Mouse (Mus musculus) CH12.LX (cell line): ENCODE results near the gene Ccdc120. TPM values are rescaled to one million over a fixed set of nuclear protein-coding genes. Genes with fewer than 3 reads are reported as not detected.
A peak's percentile ranks its signal among the peaks of the same experiment; 100 is the strongest.

Experiments used
- DNase-seq: peaks from one replicate; pipeline ENCODE4 v3.0.0-alpha.2; 2013; ENCODE audit errors: extremely low read depth
- H3K27ac ChIP-seq: 2 replicates; pipeline ENCODE4 v1.5.1; 2012; ENCODE audit warnings: low read depth, mild to moderate bottlenecking, control low read depth, moderate library complexity; ENCODE audit not compliant: insufficient read depth
- H3K27me3 ChIP-seq: replicated peaks from 2 replicates; pipeline ENCODE3; 2012; ENCODE audit warnings: inconsistent platforms
- H3K36me3 ChIP-seq, 2 experiments: replicated peaks in 1 of 2; 2 replicates each; pipeline versions ENCODE3 to v1.6.1; 2012; ENCODE audit warnings: inconsistent platforms in 1 of 2, low read length in 1 of 2, mild to moderate bottlenecking in 1 of 2, mixed read lengths in 1 of 2, moderate library complexity in 1 of 2; ENCODE audit not compliant: control insufficient read depth in 1 of 2, insufficient read depth in 1 of 2
- H3K4me1 ChIP-seq, 2 experiments: 2 replicates each; pipeline ENCODE4 v1.6.1; 2012; ENCODE audit warnings: inconsistent platforms in 1 of 2, moderate library complexity in 1 of 2; ENCODE audit not compliant: insufficient read depth in 2 of 2, control insufficient read depth in 1 of 2
- H3K4me2 ChIP-seq: 2 replicates; pipeline ENCODE4 v1.6.1; 2012; ENCODE audit warnings: low read depth, mild to moderate bottlenecking, control low read depth; ENCODE audit not compliant: poor library complexity, insufficient read depth, severe bottlenecking
- H3K4me3 ChIP-seq, 3 experiments: fragments of 150-350 bp in 1 of 3; sonication (generic) in 1 of 3; replicated peaks in 1 of 3; 2 replicates each; pipeline versions ENCODE3 to v1.5.1; 2011 to 2012; ENCODE audit warnings: low read depth in 2 of 3, low read length in 2 of 3, mild to moderate bottlenecking in 2 of 3, moderate library complexity in 2 of 3, control low read depth in 1 of 3, improper control_type of control experiment in 1 of 3, inconsistent platforms in 1 of 3, mixed read lengths in 1 of 3; ENCODE audit not compliant: poor library complexity in 1 of 3
- H3K79me2 ChIP-seq: replicated peaks from 2 replicates; pipeline ENCODE4 v1.6.1; 2012; ENCODE audit warnings: mild to moderate bottlenecking, moderate library complexity; ENCODE audit not compliant: control insufficient read depth, poor library complexity, insufficient read depth, severe bottlenecking; ENCODE audit errors: extremely low read depth
- H3K9ac ChIP-seq: 2 replicates; pipeline ENCODE4 v1.6.1; 2012; ENCODE audit warnings: low read depth, mild to moderate bottlenecking, control low read depth, moderate library complexity; ENCODE audit not compliant: insufficient read depth
- H3K9me3 ChIP-seq: replicated peaks from 2 replicates; pipeline ENCODE3; 2012; ENCODE audit warnings: low read length, inconsistent platforms, mixed read lengths
- BHLHE40 ChIP-seq: IDR thresholded peaks from 2 replicates; pipeline ENCODE4 v1.6.1; 2011; ENCODE audit warnings: mild to moderate bottlenecking, low read depth, low read length, improper control_type of control experiment
- CHD1 ChIP-seq: IDR thresholded peaks from 2 replicates; pipeline ENCODE4 v1.6.1; 2012; ENCODE audit warnings: low read depth, low read length, improper control_type of control experiment, inconsistent platforms
- CHD2 ChIP-seq: IDR thresholded peaks from 2 replicates; pipeline ENCODE4 v1.6.1; 2011; ENCODE audit warnings: low read length, improper control_type of control experiment
- CTCF ChIP-seq, 2 experiments: IDR thresholded peaks in 1 of 2; conservative IDR thresholded peaks in 1 of 2; 2 replicates each; pipeline ENCODE4 v1.5.1; 2011 to 2012; ENCODE audit warnings: low read depth in 2 of 2, low read length in 2 of 2, improper control_type of control experiment in 1 of 2, inconsistent platforms in 1 of 2, mild to moderate bottlenecking in 1 of 2, moderate library complexity in 1 of 2
- E2F4 ChIP-seq: IDR thresholded peaks from 2 replicates; pipeline ENCODE4 v1.6.1; 2011; ENCODE audit warnings: low read depth, low read length, improper control_type of control experiment; ENCODE audit not compliant: insufficient replicate concordance
- ELF1 ChIP-seq: IDR thresholded peaks from 2 replicates; pipeline ENCODE4 v1.6.1; 2014; ENCODE audit warnings: low read depth, mild to moderate bottlenecking, inconsistent platforms, low read length, improper control_type of control experiment
- EP300 ChIP-seq: IDR thresholded peaks from 2 replicates; pipeline ENCODE4 v1.6.1; 2011; ENCODE audit warnings: low read length, improper control_type of control experiment
- ETS1 ChIP-seq: conservative IDR thresholded peaks from 2 replicates; pipeline ENCODE4 v1.6.1; 2012; ENCODE audit warnings: low read depth, mild to moderate bottlenecking, inconsistent platforms, low read length, improper control_type of control experiment, moderate library complexity
- GABPA ChIP-seq: IDR thresholded peaks from 2 replicates; pipeline ENCODE4 v1.6.1; 2012; ENCODE audit warnings: low read depth, low read length, improper control_type of control experiment, inconsistent platforms; ENCODE audit not compliant: insufficient replicate concordance
- HCFC1 ChIP-seq: IDR thresholded peaks from 2 replicates; pipeline ENCODE4 v1.6.1; 2012; ENCODE audit warnings: low read depth, mild to moderate bottlenecking, inconsistent platforms, low read length, improper control_type of control experiment
- IRF4 ChIP-seq: IDR thresholded peaks from 2 replicates; pipeline ENCODE4 v1.6.1; 2014; ENCODE audit warnings: low read depth, mild to moderate bottlenecking, inconsistent platforms, low read length, improper control_type of control experiment
- JUN ChIP-seq: IDR thresholded peaks from 2 replicates; pipeline ENCODE4 v1.6.1; 2011; ENCODE audit warnings: low read depth, mild to moderate bottlenecking, low read length, improper control_type of control experiment, moderate library complexity; ENCODE audit not compliant: insufficient read depth
- JUND ChIP-seq: conservative IDR thresholded peaks from 2 replicates; pipeline ENCODE4 v1.6.1; 2011; ENCODE audit warnings: low read depth, low read length, improper control_type of control experiment
- KAT2A ChIP-seq: IDR thresholded peaks from 2 replicates; pipeline ENCODE4 v1.6.1; 2012; ENCODE audit warnings: low read length, improper control_type of control experiment, inconsistent platforms; ENCODE audit not compliant: insufficient replicate concordance
- MAFK ChIP-seq: IDR thresholded peaks from 2 replicates; pipeline ENCODE4 v1.6.1; 2011; ENCODE audit warnings: low read length, improper control_type of control experiment; ENCODE audit not compliant: insufficient replicate concordance
- MAX ChIP-seq: IDR thresholded peaks from 2 replicates; pipeline ENCODE4 v1.6.1; 2011; ENCODE audit warnings: low read length, improper control_type of control experiment
- MAZ ChIP-seq: IDR thresholded peaks from 2 replicates; pipeline ENCODE4 v1.6.1; 2012; ENCODE audit warnings: low read depth, mild to moderate bottlenecking, inconsistent platforms, low read length, improper control_type of control experiment, moderate library complexity
- MEF2A ChIP-seq: IDR thresholded peaks from 2 replicates; pipeline ENCODE4 v1.6.1; 2014; ENCODE audit warnings: low read depth, mild to moderate bottlenecking, inconsistent platforms, low read length, improper control_type of control experiment, borderline replicate concordance
- MXI1 ChIP-seq: IDR thresholded peaks from 2 replicates; pipeline ENCODE4 v1.6.1; 2011; ENCODE audit warnings: mild to moderate bottlenecking, low read depth, low read length, improper control_type of control experiment
- MYC ChIP-seq: IDR thresholded peaks from 2 replicates; pipeline ENCODE4 v1.6.1; 2011; ENCODE audit warnings: low read depth, mild to moderate bottlenecking, improper control_type of control experiment, low read length
- NELFE ChIP-seq: IDR thresholded peaks from 2 replicates; pipeline ENCODE4 v1.6.1; 2011; ENCODE audit warnings: low read depth, low read length, improper control_type of control experiment
- NRF1 ChIP-seq: IDR thresholded peaks from 2 replicates; pipeline ENCODE4 v1.6.1; 2014; ENCODE audit warnings: low read depth, mild to moderate bottlenecking, inconsistent platforms, low read length, improper control_type of control experiment, moderate library complexity
- PAX5 ChIP-seq: IDR thresholded peaks from 2 replicates; pipeline ENCODE4 v1.6.1; 2012; ENCODE audit warnings: low read length, inconsistent platforms, mixed read lengths
- POLR2A ChIP-seq: IDR thresholded peaks from 2 replicates; pipeline ENCODE4 v1.6.1; 2011; ENCODE audit warnings: low read depth, mild to moderate bottlenecking, improper control_type of control experiment, low read length
- POLR2AphosphoS2 ChIP-seq: IDR thresholded peaks from 2 replicates; pipeline ENCODE4 v1.6.1; 2011; ENCODE audit warnings: low read depth, low read length, improper control_type of control experiment
- RAD21 ChIP-seq: IDR thresholded peaks from 2 replicates; pipeline ENCODE4 v1.6.1; 2011; ENCODE audit warnings: low read depth, mild to moderate bottlenecking, low read length, improper control_type of control experiment, moderate library complexity
- RCOR1 ChIP-seq: conservative IDR thresholded peaks from 2 replicates; pipeline ENCODE4 v1.6.1; 2012; ENCODE audit warnings: low read depth, mild to moderate bottlenecking, inconsistent platforms, low read length, improper control_type of control experiment
- SIN3A ChIP-seq: IDR thresholded peaks from 2 replicates; pipeline ENCODE4 v1.6.1; 2012; ENCODE audit warnings: low read length, improper control_type of control experiment, inconsistent platforms
- SMC3 ChIP-seq: IDR thresholded peaks from 2 replicates; pipeline ENCODE4 v1.6.1; 2011; ENCODE audit warnings: low read depth, low read length, improper control_type of control experiment
- TBP ChIP-seq: conservative IDR thresholded peaks from 2 replicates; pipeline ENCODE4 v1.6.1; 2011; ENCODE audit warnings: low read depth, low read length, improper control_type of control experiment
- TCF12 ChIP-seq: IDR thresholded peaks from 2 replicates; pipeline ENCODE4 v1.6.1; 2014; ENCODE audit warnings: low read depth, mild to moderate bottlenecking, inconsistent platforms, low read length, improper control_type of control experiment
- UBTF ChIP-seq: IDR thresholded peaks from 2 replicates; pipeline ENCODE4 v1.6.1; 2012; ENCODE audit warnings: low read depth, mild to moderate bottlenecking, inconsistent platforms, low read length, improper control_type of control experiment, moderate library complexity
- USF1 ChIP-seq: IDR thresholded peaks from 2 replicates; pipeline ENCODE4 v1.6.1; 2014; ENCODE audit warnings: low read depth, mild to moderate bottlenecking, inconsistent platforms, low read length, improper control_type of control experiment
- USF2 ChIP-seq: conservative IDR thresholded peaks from 2 replicates; pipeline ENCODE4 v1.6.1; 2011; ENCODE audit warnings: low read depth, low read length, improper control_type of control experiment
- ZC3H11A ChIP-seq: IDR thresholded peaks from 2 replicates; pipeline ENCODE4 v1.6.1; 2012; ENCODE audit warnings: low read depth, mild to moderate bottlenecking, inconsistent platforms, low read length, improper control_type of control experiment
- ZKSCAN1 ChIP-seq: IDR thresholded peaks from 2 replicates; pipeline ENCODE4 v1.6.1; 2012; ENCODE audit warnings: low read depth, inconsistent platforms, low read length, improper control_type of control experiment, borderline replicate concordance
- ZMIZ1 ChIP-seq: IDR thresholded peaks from 2 replicates; pipeline ENCODE4 v1.6.1; 2012; ENCODE audit warnings: low read depth, mild to moderate bottlenecking, inconsistent platforms, low read length, improper control_type of control experiment
- ZNF384 ChIP-seq: IDR thresholded peaks from 2 replicates; pipeline ENCODE4 v1.6.1; 2012; ENCODE audit warnings: low read depth, low read length, improper control_type of control experiment, inconsistent platforms
- dilution Hi-C: fragments of 300-500 bp; cut with MboI; formaldehyde crosslinking; loops from 2 replicates; pipeline ENCODE4 v1.14.3; 2020; ENCODE audit warnings: low sequenced_read_pairs; ENCODE audit not compliant: extremely low pct_unique_long_range_greater_than_20kb, extremely low pct_ligation_motif_present
- in situ Hi-C: fragments of 300-500 bp; cut with MboI; formaldehyde crosslinking; loops from 3 replicates; pipeline ENCODE4 v1.14.3; 2019; ENCODE audit warnings: low sequenced_read_pairs, low pct_ligation_motif_present, low pct_unique_long_range_greater_than_20kb, mixed read lengths
- polyA plus RNA-seq: library from polyadenylated mRNA; unstranded; fragments of >175 nt; gene quantifications from 2 replicates; pipeline ENCODE4 v1.2.1, GENCODE M21; 2012; ENCODE audit warnings: low read depth; ENCODE audit not compliant: insufficient read length
- total RNA-seq, 2 experiments: library from RNA; depleted of rRNA; stranded (reverse); fragments of 300-350 nt in 1 of 2; fragments of >200 nt in 1 of 2; gene quantifications; 2 replicates each; pipeline ENCODE4 v1.2.3; 2012 to 2014

Gene Ccdc120
- total and polyA plus RNA-seq, 3 experiments = 4.4 to 9.0 (median 6.9) TPM

DNA sequence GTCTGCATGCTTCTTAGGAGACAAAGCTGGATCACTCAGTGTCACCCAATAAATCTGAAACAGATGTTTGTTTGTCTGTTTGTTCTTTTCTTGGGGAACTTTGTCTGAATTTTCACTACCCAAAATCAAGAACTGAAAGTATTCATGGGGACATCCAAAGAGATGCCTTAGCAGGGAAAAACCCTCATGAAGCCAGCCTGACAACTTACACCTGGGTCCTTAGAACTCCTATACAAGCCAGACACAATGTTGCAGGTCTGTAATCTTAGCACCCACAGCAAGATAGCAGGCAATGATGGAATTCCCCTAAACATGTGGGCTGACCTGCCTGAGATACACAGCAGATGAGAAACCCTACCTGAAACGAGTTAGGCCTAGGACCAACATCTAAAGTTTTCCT, 5.8 kb downstream of the Ccdc120 start:
- in situ Hi-C loops = no loop called here
- Histone ChIP-seq H3K4me3 (no peak overlapping the region), H3K27ac (peak overlapping the region; percentile 87), H3K36me3 (no peaks in the 10 kb centered on the region), H3K9me3 (no peaks in the 10 kb centered on the region), H3K9ac (no peak overlapping the region), H3K4me1 (peaks cover 5 to 40% of the 10 kb centered on the region in 2 experiments; a peak in 3 of 4 replicates), H3K4me2 (peak overlapping the region; percentile 36), H3K27me3 (no peaks in the 10 kb centered on the region), H3K79me2 (no peaks in the 10 kb centered on the region)
- TF ChIP-seq RCOR1 (peak; percentile 50; the same call in 1 of the 2 replicates), MYC (peak; percentile 75), POLR2A (no peak), E2F4 (no peak), NELFE (no peak), UBTF (no peak), GABPA (no peak), MAFK (no peak; the same call in 1 of the 2 replicates), TCF12 (0 out of 2 replicates have a peak, but pooled peaks have one; percentile 35), KAT2A (no peak), ZMIZ1 (no peak), JUND (no peak), NRF1 (no peak), SIN3A (no peak), ZC3H11A (no peak), ZKSCAN1 (no peak), MEF2A (peak; percentile 44; the same call in 1 of the 2 replicates), MAZ (no peak), USF1 (no peak), EP300 (peak; percentile 82), CHD1 (no peak), TBP (no peak), BHLHE40 (no peak), POLR2AphosphoS2 (no peak), MAX (peak; percentile 35; the same call in 1 of the 2 replicates), SMC3 (no peak), HCFC1 (no peak), USF2 (no peak), CHD2 (no peak), MXI1 (no peak), ELF1 (no peak), IRF4 (peak; percentile 82), PAX5 (no peak), JUN (no peak), CTCF (conservative IDR thresholded peaks at IDR 0.05 in 1 of 2, IDR thresholded peaks at IDR 0.05 in 1 of 2; ENCODE audit: low read depth in 2 of 2, low read length in 2 of 2) (no peak), ZNF384 (no peak), ETS1 (peak; percentile 46), RAD21 (no peak)
- peak; percentile 45 for DNase-seq
- dilution Hi-C loops = no loop called here
